Mouse (Mus musculus): ENCODE data around the gene Gpr39.
"Not testable (repeated sequence)": the region's sequence is repeated elsewhere in the genome, so short reads cannot be mapped to it uniquely, and the experiment has no call there.

DNA sequence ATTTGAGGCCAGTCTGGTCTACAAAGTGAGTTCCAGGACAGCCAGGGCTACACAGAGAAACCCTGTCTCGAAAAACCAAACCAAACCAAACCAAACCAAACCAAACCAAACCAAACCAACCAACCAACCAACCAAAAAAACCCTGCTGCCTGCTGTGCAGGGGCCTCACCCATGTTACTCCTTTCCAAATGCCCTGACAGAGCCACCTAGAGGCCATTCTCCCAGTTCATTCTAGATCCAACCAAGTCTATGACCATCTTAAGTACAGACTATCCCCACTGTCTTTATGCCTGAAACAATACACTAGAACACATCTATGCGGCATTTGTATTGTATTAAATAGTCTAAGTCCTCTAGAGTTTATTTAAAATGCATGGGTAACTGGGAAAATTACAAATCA is 30.0 kb upstream of the Gpr39 start:
- TF ChIP-seq CTCF (IDR thresholded peaks at IDR 0.05; ENCODE audit: control insufficient read depth, insufficient read depth, insufficient replicate concordance, low read depth, low read length); POLR2A (IDR thresholded peaks at IDR 0.05; ENCODE audit: control insufficient read depth, low read depth, low read length): not testable (repeated sequence)
